Mouse (Mus musculus) lung, postnatal 10 days (tissue): ENCODE measurements at regions not wholly inside any gene's neighbourhood (a gene's known extent, or its start where the extent isn't known, plus 50 kb on each side); places are given as distances from the start of the nearest gene placed in this dataset.

ENCODE experiments used
- DNase-seq: peaks from one replicate; pipeline ENCODE4 v3.0.0; 2021

DNA sequence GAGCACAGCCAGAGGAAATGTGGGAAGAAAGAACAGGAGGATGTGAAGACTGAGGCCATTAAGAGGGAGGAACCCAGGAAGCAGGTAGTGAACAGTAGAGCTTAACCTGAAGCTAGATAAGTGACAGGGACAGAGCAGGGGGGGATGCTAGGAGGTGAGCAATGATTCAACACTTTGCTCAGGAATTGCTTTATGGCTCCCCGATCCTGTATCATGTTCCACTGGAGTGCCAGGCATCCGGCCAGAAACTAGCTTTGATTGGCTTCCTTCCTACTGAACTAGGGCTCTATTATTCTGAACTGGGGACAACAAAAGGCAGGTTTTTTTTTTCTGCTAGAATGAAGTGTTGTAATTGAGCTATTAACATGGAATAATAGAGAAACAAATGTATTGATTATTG is 493.1 kb upstream of the Fat3 start:
- DNase-seq = peak; percentile 9

DNA sequence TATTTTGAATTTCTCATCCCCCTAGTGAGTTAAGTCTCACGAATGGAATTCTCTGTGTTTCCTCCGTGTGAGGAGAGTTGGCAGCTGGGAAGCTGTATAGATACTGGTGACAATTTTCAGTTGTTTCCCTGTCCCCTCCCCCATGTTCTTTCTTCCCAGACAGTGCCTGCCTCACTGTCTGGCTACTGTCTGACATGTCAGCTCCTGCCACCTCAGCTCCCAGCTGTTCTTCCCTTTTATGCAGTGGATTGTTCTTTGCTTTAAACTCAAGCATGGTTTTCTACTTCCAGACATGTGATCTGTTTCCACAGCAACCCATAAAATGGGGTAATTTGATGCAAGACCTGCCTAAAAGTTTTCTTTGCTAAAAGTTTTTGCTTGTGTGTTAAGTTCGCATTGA is 487.0 kb upstream of the Fat3 start:
- peak; percentile 21 for DNase-seq

DNA sequence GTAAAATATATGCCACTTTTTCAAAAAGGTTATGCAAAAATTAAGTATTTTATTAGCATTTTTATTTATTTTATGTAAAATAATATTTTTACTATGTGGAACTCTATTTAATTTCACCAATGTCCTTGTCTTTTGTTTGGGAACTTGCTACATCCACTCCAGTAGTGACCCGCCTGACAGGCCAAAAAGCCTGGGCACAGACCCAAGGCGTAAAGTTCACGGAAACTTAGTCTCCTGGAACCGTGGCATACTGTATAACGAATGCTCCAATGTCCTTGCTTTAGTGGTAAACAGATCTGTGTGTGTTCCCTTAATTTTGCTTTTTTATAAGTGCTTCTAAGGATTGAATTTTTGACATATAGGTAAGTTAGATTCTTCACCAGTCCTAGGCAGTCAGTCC is 476.2 kb upstream of the Fat3 start:
- DNase-seq = no peak

DNA sequence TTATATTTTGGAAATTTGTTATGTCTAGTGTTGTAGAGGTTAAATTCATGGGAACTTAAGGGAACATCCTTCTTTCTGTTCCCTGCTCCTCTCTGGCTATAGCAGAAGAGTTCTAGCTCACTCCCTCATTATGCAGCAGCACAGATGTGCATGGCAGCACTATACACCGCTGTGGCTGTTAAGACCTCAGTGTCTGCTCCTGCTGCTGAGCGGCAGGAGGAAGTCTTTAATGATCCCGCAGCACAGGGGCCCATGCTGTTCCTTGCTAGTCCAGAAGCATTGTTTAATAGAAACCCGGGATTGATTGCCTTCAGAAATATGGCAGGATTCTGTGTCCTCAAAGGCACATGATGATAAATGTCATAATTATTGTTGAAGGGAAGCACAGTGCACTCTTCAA is 469.3 kb upstream of the Fat3 start:
- DNase-seq = no peak

DNA sequence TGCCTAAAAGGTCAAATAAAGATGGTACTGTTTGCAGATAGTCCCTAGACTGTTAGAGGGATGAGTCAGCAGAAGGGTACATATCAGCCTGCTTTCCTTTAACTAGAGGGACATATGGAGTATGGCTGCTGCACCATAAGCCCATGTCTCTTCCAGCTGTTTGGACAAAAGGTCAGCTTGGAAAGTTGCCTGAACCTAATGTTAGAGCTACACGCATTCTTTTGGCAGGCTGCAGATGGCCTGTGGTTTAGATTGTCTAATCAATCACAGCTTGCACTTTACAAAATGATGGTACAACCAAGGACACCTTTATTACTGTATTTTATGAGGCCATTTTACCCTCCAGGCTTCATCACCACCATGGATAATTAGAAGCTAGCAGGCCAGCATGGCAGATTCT is 432.5 kb upstream of the Fat3 start:
- DNase-seq = no peak

DNA sequence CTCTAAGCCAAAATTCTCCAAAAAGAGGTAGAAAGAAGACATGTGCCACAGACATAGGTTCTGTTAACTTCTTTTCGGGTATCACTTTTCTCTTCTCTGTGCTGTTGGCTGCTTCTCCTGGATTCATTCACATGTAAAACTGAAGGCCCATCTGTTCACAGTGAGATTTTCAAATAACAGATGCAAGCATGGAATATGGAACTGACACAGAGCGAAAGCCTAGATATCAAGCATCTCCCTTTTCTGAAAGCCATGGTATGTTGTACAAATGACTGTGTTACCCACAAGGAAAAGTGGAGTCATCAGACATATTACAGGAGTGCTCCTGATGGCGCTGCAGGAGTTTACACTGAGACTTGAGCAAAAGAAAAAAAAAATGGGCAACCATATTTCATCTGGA is 430.5 kb upstream of the Fat3 start:
- DNase-seq = no peak

DNA sequence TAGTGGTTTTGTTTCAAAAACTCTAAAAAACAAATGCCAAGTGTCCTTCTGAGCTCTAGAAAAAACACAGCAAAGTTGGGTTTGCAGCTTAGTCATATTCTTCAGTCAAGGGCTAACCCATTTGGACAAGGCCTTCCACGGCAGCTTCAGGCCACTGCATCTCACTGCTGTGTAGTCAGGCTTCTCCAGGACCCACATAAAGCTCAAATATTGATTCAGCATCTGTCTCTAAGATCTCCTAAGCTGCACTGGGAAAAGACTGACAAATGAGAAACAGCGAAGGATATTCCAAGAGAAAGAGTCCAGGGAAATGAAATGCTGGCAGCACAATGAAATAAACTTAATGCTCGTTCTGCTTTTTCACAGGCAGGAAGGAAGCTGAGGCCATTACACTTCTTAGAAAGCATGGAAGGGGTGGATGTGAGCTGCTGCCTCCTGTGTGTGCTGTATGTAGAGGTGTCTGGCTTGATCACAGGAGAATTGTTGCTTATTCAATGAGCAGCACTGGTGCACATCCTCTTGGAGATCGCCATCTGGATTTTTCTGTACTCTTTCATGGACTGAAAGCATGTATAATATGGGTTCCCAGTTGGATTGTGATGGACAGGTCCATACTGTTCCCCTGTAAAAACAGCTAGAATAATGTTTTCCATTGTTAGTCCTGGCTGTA is 425.4 kb upstream of the Fat3 start:
- DNase-seq = no peak

DNA sequence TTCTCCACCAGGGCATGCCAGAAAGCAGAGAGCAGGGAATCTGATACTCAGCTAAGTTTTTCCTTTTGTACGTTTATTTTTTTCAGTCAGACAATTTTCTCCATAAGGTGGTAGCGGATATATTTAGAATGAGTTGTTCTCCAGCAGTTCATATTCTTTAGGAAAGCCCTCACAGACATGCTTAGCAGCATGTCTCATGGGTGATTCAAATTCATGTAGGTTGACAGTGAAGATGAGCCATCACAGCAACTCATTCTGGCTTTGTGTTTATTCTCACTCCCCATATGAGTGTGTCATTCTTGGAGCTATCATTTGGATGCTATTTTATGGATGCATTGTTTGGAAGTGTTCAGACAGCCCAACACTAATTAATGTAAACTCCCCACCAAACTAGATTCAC is 424.2 kb upstream of the Fat3 start:
- DNase-seq = no peak

DNA sequence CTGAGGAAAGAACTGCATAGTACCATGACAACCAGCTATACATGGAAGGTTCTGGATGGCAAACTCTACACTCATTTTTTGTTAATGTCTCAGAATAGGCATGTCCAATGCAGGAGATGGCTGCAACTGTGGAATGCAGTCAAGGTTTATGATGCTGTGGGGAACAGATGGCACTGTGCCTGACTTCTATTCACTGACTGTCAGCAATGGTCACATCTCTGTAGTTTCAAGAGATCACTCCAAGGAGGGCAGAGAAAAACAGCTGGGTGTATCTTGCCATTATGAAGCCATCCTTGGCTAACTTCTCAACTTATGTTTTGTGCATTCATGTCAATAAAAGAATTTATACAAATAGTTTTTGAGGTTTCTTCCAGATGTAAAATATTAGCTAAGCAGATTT is 405.1 kb upstream of the Fat3 start:
- DNase-seq = no peak

DNA sequence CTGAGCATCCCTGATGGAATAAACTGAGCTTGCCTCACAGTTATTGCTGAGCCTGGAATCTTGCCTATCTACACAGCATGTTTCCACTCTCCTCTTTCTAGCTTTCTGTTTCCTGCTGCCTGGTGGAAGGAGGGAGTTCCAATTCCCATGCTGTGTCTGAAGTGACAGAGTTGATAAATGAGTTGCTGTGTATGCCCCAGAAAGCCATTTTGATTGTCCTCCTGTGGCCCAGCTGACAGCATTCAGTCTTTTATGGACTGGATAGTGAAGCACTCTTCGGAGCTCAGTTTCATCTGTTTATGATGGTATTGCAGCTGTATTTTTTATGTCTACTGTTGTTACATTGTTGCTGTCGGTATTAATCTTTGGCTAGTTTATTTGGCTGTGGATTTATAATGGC is 398.0 kb upstream of the Fat3 start:
- no peak for DNase-seq

DNA sequence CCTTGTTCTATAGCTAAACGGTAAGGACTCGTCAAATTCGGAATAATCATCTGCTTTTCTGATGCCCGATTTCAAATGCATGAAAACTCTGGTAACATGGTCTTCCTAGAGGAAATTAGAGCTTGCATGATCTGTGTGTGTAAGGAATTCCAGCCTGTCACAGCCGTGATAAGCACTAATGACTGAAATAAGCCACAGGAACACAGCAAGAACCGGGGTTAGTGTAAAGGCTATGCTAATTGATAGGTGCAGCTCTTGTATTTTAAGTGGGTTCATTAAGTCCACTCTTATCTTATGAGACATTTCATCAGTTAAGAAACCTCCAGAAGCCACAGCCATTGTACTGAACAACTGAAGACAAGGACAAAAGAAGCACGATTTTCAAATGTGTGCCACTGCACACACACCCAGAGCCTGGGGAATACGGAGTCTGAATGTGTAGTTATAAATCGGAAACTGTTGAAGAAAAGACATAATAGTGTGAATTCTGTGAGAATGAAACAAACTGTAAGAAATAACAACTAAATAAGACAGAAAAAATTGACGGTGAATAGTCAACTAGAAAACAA is 351.5 kb upstream of the Fat3 start:
- DNase-seq = no peak

DNA sequence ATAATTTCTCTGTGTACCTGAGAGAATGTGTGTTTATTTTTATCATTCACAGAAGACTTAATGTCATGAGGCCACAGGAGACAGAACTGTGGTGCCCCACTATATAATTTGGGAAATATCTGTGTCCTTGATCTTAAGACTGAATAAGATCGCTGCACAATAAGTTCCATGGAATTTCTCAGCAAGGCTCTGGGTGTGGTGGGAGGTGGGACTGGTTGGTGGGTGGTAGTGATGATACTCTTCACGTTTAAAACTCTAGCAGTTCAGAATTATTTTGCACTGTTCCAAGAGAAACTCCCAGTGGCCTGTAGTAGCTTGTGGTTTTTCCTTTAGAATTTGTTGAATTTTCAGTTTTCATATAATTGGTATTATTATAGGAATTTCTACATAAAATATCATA is 307.4 kb upstream of the Fat3 start:
- DNase-seq = no peak

DNA sequence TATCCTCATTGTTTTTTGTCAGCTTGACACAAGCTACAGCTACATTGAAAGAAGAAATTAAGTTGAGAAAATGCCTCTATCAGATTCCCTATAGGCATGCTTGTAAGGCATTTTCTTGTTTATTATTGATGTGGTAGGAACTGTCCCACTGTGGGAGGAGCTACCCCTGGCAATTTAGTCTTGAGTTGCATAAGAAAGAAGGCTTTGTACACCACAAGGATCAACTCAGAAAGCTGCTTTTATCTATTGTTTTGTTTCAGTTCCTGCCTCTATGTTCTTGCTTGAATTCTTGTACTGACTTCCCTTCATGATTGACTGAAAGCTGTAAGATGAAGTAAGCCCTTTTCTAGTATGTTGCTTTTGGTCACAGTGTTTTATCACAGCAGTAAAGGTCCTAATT is 271.8 kb upstream of the Fat3 start:
- no peak for DNase-seq

DNA sequence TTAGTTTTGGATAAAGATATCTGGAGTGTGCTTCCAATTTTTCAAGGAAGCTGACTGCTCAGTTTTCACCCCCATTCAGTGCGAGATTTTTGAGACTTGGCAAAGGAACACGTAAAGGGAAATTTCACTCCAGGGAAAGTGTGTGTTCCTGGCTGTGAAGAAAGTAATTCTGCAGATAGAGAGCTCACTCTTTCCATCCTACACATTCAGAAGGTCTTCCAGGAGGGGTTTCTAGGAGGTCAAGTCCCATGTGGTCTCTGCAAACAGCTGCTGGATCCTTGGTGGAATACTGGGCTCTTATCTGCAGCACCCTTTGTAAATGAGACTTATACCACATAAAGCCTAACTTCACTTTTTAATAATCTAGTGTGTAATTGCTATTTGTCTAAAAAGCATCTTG is 226.6 kb upstream of the Fat3 start:
- no peak for DNase-seq

DNA sequence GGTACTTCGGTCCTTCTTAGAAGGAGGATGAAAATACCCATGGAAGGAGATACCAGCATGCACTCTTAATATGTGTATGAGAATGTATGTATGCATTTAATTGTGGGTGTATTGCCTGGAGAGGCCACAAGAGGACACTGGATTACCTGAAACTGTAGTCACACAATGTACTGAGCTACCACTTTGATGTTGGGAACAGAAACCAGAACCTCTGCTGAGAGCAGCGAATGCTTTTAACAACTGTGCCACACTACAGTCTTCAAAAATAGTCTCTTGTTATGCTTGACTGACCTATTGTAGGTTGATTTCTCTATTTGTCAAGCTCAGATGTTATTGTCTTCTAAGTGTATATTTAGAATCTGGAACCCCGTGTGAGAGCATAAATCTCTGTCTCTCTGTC is 201.3 kb upstream of the Fat3 start:
- no peak for DNase-seq

DNA sequence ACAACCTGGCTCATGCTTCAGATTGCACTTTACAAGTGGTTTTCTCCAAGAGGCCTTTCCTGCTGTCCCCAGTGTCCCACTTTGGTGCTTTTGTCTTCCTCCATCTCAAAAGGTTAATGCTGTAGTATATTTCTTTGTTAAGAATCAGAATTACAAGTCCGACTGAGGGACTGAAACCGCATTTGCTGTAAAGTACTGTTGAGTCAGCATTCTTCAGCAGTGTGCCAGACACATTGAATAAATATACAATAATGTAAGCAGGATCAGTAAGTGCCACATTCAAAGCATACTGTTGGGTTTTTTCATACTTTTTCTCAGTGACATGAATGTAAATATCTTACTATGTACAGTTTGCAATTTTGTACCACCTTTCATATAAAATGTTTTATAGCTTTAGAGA is 160.4 kb upstream of the Fat3 start:
- DNase-seq = no peak

DNA sequence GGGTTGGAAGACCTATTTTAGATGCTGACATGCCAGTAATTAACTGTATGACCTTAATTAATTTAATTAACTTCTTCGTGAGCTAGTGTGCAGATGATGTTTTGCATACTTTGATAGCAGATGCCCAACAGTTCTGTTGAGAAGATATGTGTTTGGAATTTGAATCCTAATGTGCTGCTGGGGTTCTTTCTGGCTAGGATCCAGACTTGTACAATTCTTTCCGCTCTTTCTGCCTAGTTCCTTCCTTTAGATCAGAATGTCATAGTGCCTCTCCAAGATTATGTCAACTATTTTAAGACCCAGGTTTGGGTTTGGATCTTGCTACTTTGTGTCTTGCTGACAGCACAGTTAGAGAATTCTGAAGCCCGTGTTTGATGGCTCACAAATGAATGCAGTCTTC is 159.9 kb upstream of the Fat3 start:
- DNase-seq = no peak
